Mouse (Mus musculus) ES-E14 (cell line): ENCODE results near the gene Sae1. TPM values are rescaled to one million over a fixed set of nuclear protein-coding genes. Genes with fewer than 3 reads are reported as not detected.

Source experiments
- DNase-seq: peaks from one replicate; pipeline ENCODE4 v3.0.0-alpha.2; 2013; ENCODE audit warnings: low read depth, low spot score
- H3K27ac ChIP-seq: 2 replicates; pipeline ENCODE4 v1.5.1; 2012; ENCODE audit warnings: low read depth, mild to moderate bottlenecking, low read length, moderate library complexity, mixed read lengths; ENCODE audit not compliant: poor library complexity, insufficient read depth, severe bottlenecking
- H3K36me3 ChIP-seq: 2 replicates; pipeline ENCODE4 v1.6.1; 2012; ENCODE audit warnings: mild to moderate bottlenecking, low read length, moderate library complexity, mixed read lengths; ENCODE audit not compliant: control insufficient read depth, poor library complexity, insufficient read depth, severe bottlenecking
- H3K4me1 ChIP-seq, 2 experiments: fragments of 150-350 bp in 1 of 2; sonication (generic) in 1 of 2; 2 replicates each; pipeline ENCODE4 v1.6.1; 2012; ENCODE audit warnings: low read length in 2 of 2, mild to moderate bottlenecking in 1 of 2, mixed read lengths in 1 of 2; ENCODE audit not compliant: control insufficient read depth in 2 of 2, insufficient read depth in 2 of 2, poor library complexity in 1 of 2
- H3K4me3 ChIP-seq, 2 experiments: fragments of 150-350 bp in 1 of 2; sonication (generic) in 1 of 2; 2 replicates each; pipeline ENCODE4 v1.5.1; 2012; ENCODE audit warnings: low read length in 2 of 2, low read depth in 1 of 2, mild to moderate bottlenecking in 1 of 2, mixed read lengths in 1 of 2; ENCODE audit not compliant: insufficient read depth in 1 of 2, poor library complexity in 1 of 2, severe bottlenecking in 1 of 2
- H3K9ac ChIP-seq: 2 replicates; pipeline ENCODE4 v1.6.1; 2012; ENCODE audit warnings: low read depth, mild to moderate bottlenecking, low read length, mixed read lengths; ENCODE audit not compliant: poor library complexity, insufficient read depth, severe bottlenecking
- H3K9me3 ChIP-seq: fragments of 150-350 bp; sonication (generic); 2 replicates; pipeline ENCODE4 v1.6.1; 2012; ENCODE audit warnings: low read depth, mild to moderate bottlenecking, low read length; ENCODE audit not compliant: control insufficient read depth, insufficient read depth
- CHD2 ChIP-seq: IDR thresholded peaks from 2 replicates; pipeline ENCODE4 v1.6.1; 2014; ENCODE audit warnings: mild to moderate bottlenecking, low read depth, low read length, inconsistent platforms
- HCFC1 ChIP-seq: IDR thresholded peaks from 2 replicates; pipeline ENCODE4 v1.6.1; 2012; ENCODE audit warnings: low read length, inconsistent platforms, borderline replicate concordance; ENCODE audit not compliant: insufficient read depth
- MAFK ChIP-seq: IDR thresholded peaks from 2 replicates; pipeline ENCODE4 v1.6.1; 2014; ENCODE audit warnings: mild to moderate bottlenecking, low read depth, low read length, inconsistent platforms; ENCODE audit not compliant: insufficient read depth
- ZC3H11A ChIP-seq: IDR thresholded peaks from 2 replicates; pipeline ENCODE4 v1.6.1; 2012; ENCODE audit warnings: low read depth, mild to moderate bottlenecking, inconsistent platforms, low read length, borderline replicate concordance
- ZNF384 ChIP-seq: IDR thresholded peaks from 2 replicates; pipeline ENCODE4 v1.6.1; 2012; ENCODE audit warnings: low read depth, low read length, inconsistent platforms
- in situ Hi-C, 2 experiments: fragments of 600-800 bp; cut with MboI; formaldehyde crosslinking; loops; one replicate each; pipeline ENCODE4 v1.15.1; 2025; ENCODE audit warnings: low sequenced_read_pairs in 2 of 2, inconsistent platforms in 1 of 2; ENCODE audit not compliant: unreplicated experiment in 2 of 2
- total RNA-seq: library from RNA; depleted of rRNA; stranded (reverse); fragments of 300-350 nt; gene quantifications from 2 replicates; pipeline ENCODE4 v1.2.3, GENCODE M21; 2012; rRNA removed

The Sae1 gene
- 163 and 213 TPM in 2 replicates for total RNA-seq

- in situ Hi-C loops, result no loop called here
- no peak for TF ChIP-seq MAFK
- no peak for TF ChIP-seq CHD2
- peak; percentile 98 for TF ChIP-seq ZNF384
- no peak for TF ChIP-seq ZC3H11A
- peak; percentile 68; the same call in 1 of the 2 replicates for TF ChIP-seq HCFC1
- Histone ChIP-seq H3K4me1 (peaks cover 6 to 8% of the 10 kb centered on the region in 2 experiments; a peak in 3 of 4 replicates), H3K27ac (peak within 1 kb of the TSS; percentile 31), H3K36me3 (peaks cover 4% of the 10 kb centered on the region), H3K9me3 (no peaks in the 10 kb centered on the region), H3K4me3 (peak within 1 kb of the TSS; percentile 77 to 83), H3K9ac (peak within 1 kb of the TSS; percentile 88)
- peak; percentile 89 for DNase-seq
Observed at GRCm38 (mm10) chr7:16387160-16388041, at the start of gene Sae1. Gene Sae1 (minus strand): TSS chr7:16387806.

- Histone ChIP-seq H3K9ac (no peak overlapping the region), H3K9me3 (no peaks in the 10 kb centered on the region), H3K36me3 (peaks cover 57% of the 10 kb centered on the region), H3K27ac (no peak overlapping the region), H3K4me1 (peaks cover 0 to 3% of the 10 kb centered on the region in 2 experiments; a peak in 1 of 4 replicates), H3K4me3 (no peak overlapping the region)
- no peak for TF ChIP-seq ZNF384
- TF ChIP-seq MAFK, result no peak
- no peak for DNase-seq
- in situ Hi-C loops, result no loop called here
Observed at GRCm38 (mm10) chr7:16435088-16435487, 47.5 kb upstream of the Sae1 start.

GRCm38 (mm10) chr7:16433352-16433971 is 45.9 kb upstream of the Sae1 start:
- Histone ChIP-seq H3K9me3 (no peaks in the 10 kb centered on the region), H3K4me1 (peaks cover 0 to 3% of the 10 kb centered on the region in 2 experiments; a peak in 1 of 4 replicates), H3K4me3 (no peak overlapping the region), H3K27ac (no peak overlapping the region), H3K9ac (no peak overlapping the region), H3K36me3 (peaks cover 72% of the 10 kb centered on the region)
- TF ChIP-seq ZC3H11A (no peak), CHD2 (no peak), ZNF384 (no peak), HCFC1 (no peak), MAFK (no peak)
- in situ Hi-C loops, result no loop called here
- no peak for DNase-seq

- no peak for DNase-seq
- no peak for TF ChIP-seq ZNF384
- TF ChIP-seq MAFK, result no peak
- no peak for TF ChIP-seq CHD2
- TF ChIP-seq HCFC1, result no peak
- TF ChIP-seq ZC3H11A, result no peak
- H3K9ac ChIP-seq, result no peak overlapping the region
- in situ Hi-C loops, result no loop called here
- H3K4me3 ChIP-seq, result no peak overlapping the region
- H3K27ac ChIP-seq, result no peak overlapping the region
- H3K4me1 ChIP-seq, result no peaks in the 10 kb centered on the region
- no peaks in the 10 kb centered on the region for H3K9me3 ChIP-seq
- peaks cover 68% of the 10 kb centered on the region for H3K36me3 ChIP-seq
Observed at GRCm38 (mm10) chr7:16426129-16426729, 38.6 kb upstream of the Sae1 start.
